Mouse (Mus musculus): ENCODE data around the gene Fpr-rs7.

The Fpr-rs7 gene

GRCm38 (mm10) chr17:20114126-20114525 is at the start of gene Fpr-rs7:
Fpr-rs7 (minus strand) TSS chr17:20114226.
- no peak for DNase-seq (ENCODE audit: low spot score)

GRCm38 (mm10) chr17:20074090-20074489 is 39.9 kb downstream of the Fpr-rs7 start:
- no peak for DNase-seq (ENCODE audit: low spot score)

- no peak for DNase-seq (ENCODE audit: low spot score)
Observed at GRCm38 (mm10) chr17:20071656-20072396, 42.2 kb downstream of the Fpr-rs7 start.
